Mouse (Mus musculus): ENCODE data around the gene Cacna1h. TPM values are rescaled to one million over a fixed set of nuclear protein-coding genes. Genes with fewer than 3 reads are reported as not detected.

Cacna1h gene
- polyA plus RNA-seq, 1 experiment from 2014 or later = 11.3 TPM

DNA sequence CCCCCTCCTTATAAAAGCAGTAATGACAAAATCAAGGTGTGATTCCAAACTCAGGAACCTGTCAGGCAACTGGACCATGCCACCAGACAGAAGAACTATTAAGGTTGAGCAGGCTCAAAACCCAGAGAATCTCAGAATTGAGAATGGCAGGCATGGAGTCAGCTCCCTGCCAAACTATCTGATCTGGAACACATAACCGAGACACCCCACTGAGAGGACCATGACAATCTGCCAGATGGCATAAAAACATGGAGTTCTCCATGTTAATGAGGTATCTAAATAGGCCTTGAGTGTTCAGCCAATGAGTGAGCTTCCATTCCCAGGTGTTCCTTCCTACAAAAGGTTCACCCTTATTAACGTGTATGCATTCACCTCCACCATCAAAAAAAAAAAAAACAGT, 72.3 kb downstream of the Cacna1h start:
- 80% methylated on average over 2 of the region's 2 CpGs for WGBS
- no peak for ATAC-seq (ENCODE audit: low FRiP score, low TSS enrichment)
- H3K9me3 ChIP-seq (ENCODE audit: control insufficient read depth, low read length) = no peaks in the 10 kb centered on the region
- no peak for DNase-seq
- H3K4me2 ChIP-seq (ENCODE audit: low read length) = no peak overlapping the region
- H3K36me3 ChIP-seq (ENCODE audit: control insufficient read depth, insufficient read depth, low read length) = no peaks in the 10 kb centered on the region
- no peaks in the 10 kb centered on the region for H3K4me1 ChIP-seq (ENCODE audit: control insufficient read depth, insufficient read depth, low read length)
- no peak overlapping the region for H3K4me3 ChIP-seq (replicated peaks; ENCODE audit: low read depth, low read length)
- no peaks in the 10 kb centered on the region for H3K27me3 ChIP-seq (ENCODE audit: control insufficient read depth, insufficient read depth, low read length)
- H3K9ac ChIP-seq (replicated peaks; ENCODE audit: low read length) = no peak overlapping the region
- H3K27ac ChIP-seq (replicated peaks; ENCODE audit: low read depth, low read length) = no peak overlapping the region

DNA sequence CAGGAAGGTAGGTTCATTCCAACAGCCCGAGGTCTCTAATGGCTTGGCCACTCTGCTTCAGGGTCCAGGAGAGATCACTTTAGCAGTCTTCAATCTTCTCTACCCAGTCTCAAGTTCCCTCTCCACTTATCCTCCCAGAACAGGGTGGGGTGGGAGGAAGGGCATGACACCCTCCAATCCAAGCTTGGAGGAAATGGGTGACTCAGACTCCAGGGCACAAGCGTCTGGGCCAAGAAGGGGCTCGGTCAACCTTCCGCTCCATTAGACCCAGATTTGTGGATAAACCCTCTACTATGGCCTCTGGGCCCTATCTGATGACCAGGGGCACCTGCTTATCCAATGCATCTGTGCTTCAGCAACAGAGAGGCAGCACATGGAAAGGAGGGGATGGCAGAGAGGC, 88.1 kb downstream of the Cacna1h start, which contains the start of gene Tpsab1:
Gene Tpsab1, minus strand, starts transcription at position 101 of the 400 bp plus-strand sequence.
- no peak for ATAC-seq (ENCODE audit: low FRiP score, low TSS enrichment)
- H3K9me3 ChIP-seq (ENCODE audit: control insufficient read depth, low read length) = no peaks in the 10 kb centered on the region
- 93% methylated on average over 4 of the region's 4 CpGs for WGBS

DNA sequence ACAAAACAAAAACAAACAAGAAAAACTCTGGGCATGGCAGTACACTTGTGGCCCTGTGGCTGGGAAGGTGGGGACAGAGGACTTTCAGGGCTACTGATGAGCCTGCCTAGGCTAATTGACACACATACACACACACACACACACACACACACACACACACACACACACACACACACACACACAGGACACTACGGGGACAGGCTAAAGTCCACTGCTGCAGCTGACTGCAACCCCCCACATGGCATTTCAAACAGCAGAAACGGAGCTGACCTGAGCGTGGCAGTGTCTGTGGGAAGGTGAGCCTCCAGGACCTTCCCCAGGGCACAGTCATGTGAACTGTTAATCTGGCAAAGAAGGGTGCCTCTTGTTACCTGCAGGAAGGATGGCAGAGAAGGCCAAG, 92.1 kb downstream of the Cacna1h start:
- no peak overlapping the region for H3K4me3 ChIP-seq (replicated peaks; ENCODE audit: low read depth, low read length)
- DNase-seq = no peak
- H3K9me3 ChIP-seq (ENCODE audit: control insufficient read depth, low read length) = no peaks in the 10 kb centered on the region
- no peak overlapping the region for H3K9ac ChIP-seq (replicated peaks; ENCODE audit: low read length)
- H3K36me3 ChIP-seq (ENCODE audit: control insufficient read depth, insufficient read depth, low read length) = no peaks in the 10 kb centered on the region
- H3K4me1 ChIP-seq (ENCODE audit: control insufficient read depth, insufficient read depth, low read length) = no peaks in the 10 kb centered on the region
- H3K4me2 ChIP-seq (ENCODE audit: low read length) = no peak overlapping the region
- no peak for ATAC-seq (ENCODE audit: low FRiP score, low TSS enrichment)
- H3K27ac ChIP-seq (replicated peaks; ENCODE audit: low read depth, low read length) = no peak overlapping the region
- no peaks in the 10 kb centered on the region for H3K27me3 ChIP-seq (ENCODE audit: control insufficient read depth, insufficient read depth, low read length)
- WGBS = 64% methylated on average over 3 of the region's 3 CpGs

More for the DNA sequence above, 88.1 kb downstream of the Cacna1h start, which contains the start of gene Tpsab1:
- Histone ChIP-seq H3K36me3 (ENCODE audit: control insufficient read depth, insufficient read depth, low read length) (no peaks in the 10 kb centered on the region), H3K4me3 (replicated peaks; ENCODE audit: low read depth, low read length) (no peak within 1 kb of the TSS), H3K27ac (replicated peaks; ENCODE audit: low read depth, low read length) (no peak within 1 kb of the TSS), H3K4me1 (ENCODE audit: control insufficient read depth, insufficient read depth, low read length) (no peaks in the 10 kb centered on the region), H3K27me3 (ENCODE audit: control insufficient read depth, insufficient read depth, low read length) (no peaks in the 10 kb centered on the region), H3K9ac (replicated peaks; ENCODE audit: low read length) (no peak within 1 kb of the TSS), H3K4me2 (ENCODE audit: low read length) (no peak within 1 kb of the TSS)
- DNase-seq = no peak

DNA sequence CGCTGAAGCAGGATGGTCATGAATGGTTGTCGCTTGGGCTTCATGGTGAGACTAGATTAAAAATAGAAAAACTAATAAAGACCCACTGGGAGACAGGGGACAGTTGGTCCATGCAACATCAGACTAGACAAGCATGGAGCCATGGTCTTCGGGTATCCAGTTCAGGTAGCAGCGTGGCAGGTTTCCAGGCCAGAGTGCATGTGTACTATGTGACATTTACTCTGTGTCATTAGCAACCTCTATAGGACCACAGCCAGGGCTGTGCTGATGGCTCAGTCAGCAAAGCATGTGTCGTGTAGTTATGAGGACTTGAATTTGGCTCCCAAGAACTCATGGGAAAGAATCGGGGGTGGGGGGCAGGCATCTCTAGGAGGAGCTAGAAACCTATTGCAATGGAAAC, 93.6 kb downstream of the Cacna1h start:
- 82% methylated on average over 6 of the region's 6 CpGs for WGBS
- Histone ChIP-seq H3K4me1 (ENCODE audit: control insufficient read depth, insufficient read depth, low read length) (no peaks in the 10 kb centered on the region), H3K36me3 (ENCODE audit: control insufficient read depth, insufficient read depth, low read length) (no peaks in the 10 kb centered on the region), H3K4me2 (ENCODE audit: low read length) (no peak overlapping the region), H3K27me3 (ENCODE audit: control insufficient read depth, insufficient read depth, low read length) (no peaks in the 10 kb centered on the region), H3K9me3 (ENCODE audit: control insufficient read depth, low read length) (no peaks in the 10 kb centered on the region), H3K4me3 (replicated peaks; ENCODE audit: low read depth, low read length) (no peak overlapping the region), H3K9ac (replicated peaks; ENCODE audit: low read length) (no peak overlapping the region), H3K27ac (replicated peaks; ENCODE audit: low read depth, low read length) (no peak overlapping the region)
- ATAC-seq (ENCODE audit: low FRiP score, low TSS enrichment) (no peak), DNase-seq (no peak)

DNA sequence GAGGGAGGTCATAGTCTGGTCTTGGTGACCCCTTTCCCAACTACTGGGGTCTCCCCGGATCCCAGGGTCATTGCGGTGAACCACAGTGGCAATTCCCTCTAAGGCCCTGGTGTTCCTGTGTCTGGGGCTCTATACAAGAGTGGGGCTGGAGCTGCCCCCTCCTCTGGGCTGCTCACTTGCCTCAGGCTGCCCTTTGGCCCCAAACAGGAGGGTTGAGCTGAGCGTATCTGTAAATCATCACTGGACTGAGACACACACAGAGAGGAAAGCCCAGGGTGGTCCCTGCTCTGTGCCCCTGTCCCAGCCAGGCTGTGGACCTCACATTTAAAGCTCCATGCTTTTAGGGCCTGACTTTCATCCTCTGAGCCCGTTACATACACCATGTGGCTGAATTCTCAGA, 95.4 kb downstream of the Cacna1h start:
- no peaks in the 10 kb centered on the region for H3K4me1 ChIP-seq (ENCODE audit: control insufficient read depth, insufficient read depth, low read length)
- DNase-seq (no peak), ATAC-seq (ENCODE audit: low FRiP score, low TSS enrichment) (no peak)
- H3K36me3 ChIP-seq (ENCODE audit: control insufficient read depth, insufficient read depth, low read length) = no peaks in the 10 kb centered on the region
- H3K4me3 ChIP-seq (replicated peaks; ENCODE audit: low read depth, low read length) = no peak overlapping the region
- H3K9me3 ChIP-seq (ENCODE audit: control insufficient read depth, low read length) = no peaks in the 10 kb centered on the region
- no peak overlapping the region for H3K27ac ChIP-seq (replicated peaks; ENCODE audit: low read depth, low read length)
- no peak overlapping the region for H3K4me2 ChIP-seq (ENCODE audit: low read length)
- WGBS = 88% methylated on average over 4 of the region's 4 CpGs
- no peaks in the 10 kb centered on the region for H3K27me3 ChIP-seq (ENCODE audit: control insufficient read depth, insufficient read depth, low read length)
- H3K9ac ChIP-seq (replicated peaks; ENCODE audit: low read length) = no peak overlapping the region

DNA sequence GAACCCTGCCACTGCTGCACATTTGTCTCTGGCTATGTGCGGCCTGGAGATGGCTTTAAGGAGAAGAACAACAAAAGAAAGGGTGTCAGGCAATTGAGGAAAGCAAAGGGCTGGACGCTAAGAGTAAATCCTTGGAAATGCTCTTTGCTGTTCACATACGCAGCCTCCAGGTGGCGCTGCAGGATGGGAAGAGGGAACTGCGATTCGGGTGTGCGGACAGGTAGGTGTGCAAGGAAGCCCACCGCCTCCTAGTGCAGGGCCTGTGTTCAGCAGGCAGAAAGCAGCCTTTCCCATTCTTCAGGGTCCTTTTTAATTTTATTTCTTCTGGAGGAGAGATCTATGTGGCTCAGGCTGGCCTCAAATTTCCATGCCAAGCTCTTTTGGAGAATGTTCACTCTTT, 99.6 kb downstream of the Cacna1h start:
- H3K27ac ChIP-seq (replicated peaks; ENCODE audit: low read depth, low read length) = no peak overlapping the region
- no peaks in the 10 kb centered on the region for H3K4me1 ChIP-seq (ENCODE audit: control insufficient read depth, insufficient read depth, low read length)
- no peak overlapping the region for H3K4me2 ChIP-seq (ENCODE audit: low read length)
- H3K9me3 ChIP-seq (ENCODE audit: control insufficient read depth, low read length) = no peaks in the 10 kb centered on the region
- H3K27me3 ChIP-seq (ENCODE audit: control insufficient read depth, insufficient read depth, low read length) = no peaks in the 10 kb centered on the region
- H3K9ac ChIP-seq (replicated peaks; ENCODE audit: low read length) = no peak overlapping the region
- ATAC-seq (ENCODE audit: low FRiP score, low TSS enrichment) = no peak
- no peaks in the 10 kb centered on the region for H3K36me3 ChIP-seq (ENCODE audit: control insufficient read depth, insufficient read depth, low read length)
- no peak overlapping the region for H3K4me3 ChIP-seq (replicated peaks; ENCODE audit: low read depth, low read length)
- DNase-seq = peak; percentile 90
- under 1% methylated on average over 8 of the region's 8 CpGs for WGBS

DNA sequence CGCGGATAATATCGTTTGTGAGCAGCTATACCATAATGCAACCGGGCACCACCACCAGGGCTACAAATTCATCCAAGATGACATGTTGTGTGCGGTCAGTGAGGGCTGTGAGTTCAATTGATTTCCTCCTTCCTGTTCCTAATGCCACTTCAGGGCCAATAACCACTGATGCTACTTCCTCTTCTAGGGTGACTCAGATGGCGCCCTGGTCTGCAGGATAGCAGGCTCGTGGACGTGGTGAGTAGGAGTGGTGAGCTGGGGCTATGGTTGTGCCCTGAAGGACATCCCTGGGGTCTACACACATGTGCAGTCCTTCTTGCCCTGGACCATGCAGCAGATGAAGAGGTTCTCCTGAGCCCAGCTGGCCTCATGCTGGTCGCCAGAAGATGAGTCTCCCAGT, 101.3 kb downstream of the Cacna1h start:
- Histone ChIP-seq H3K36me3 (ENCODE audit: control insufficient read depth, insufficient read depth, low read length) (no peaks in the 10 kb centered on the region), H3K4me2 (ENCODE audit: low read length) (no peak overlapping the region), H3K27me3 (ENCODE audit: control insufficient read depth, insufficient read depth, low read length) (no peaks in the 10 kb centered on the region), H3K4me1 (ENCODE audit: control insufficient read depth, insufficient read depth, low read length) (no peaks in the 10 kb centered on the region), H3K4me3 (replicated peaks; ENCODE audit: low read depth, low read length) (no peak overlapping the region), H3K9ac (replicated peaks; ENCODE audit: low read length) (no peak overlapping the region), H3K27ac (replicated peaks; ENCODE audit: low read depth, low read length) (no peak overlapping the region), H3K9me3 (ENCODE audit: control insufficient read depth, low read length) (no peaks in the 10 kb centered on the region)
- ATAC-seq (ENCODE audit: low FRiP score, low TSS enrichment) = no peak
- no peak for DNase-seq
- 81% methylated on average over 9 of the region's 9 CpGs for whole genome bisulfite sequencing

Other genes starting within 250 kb of the Cacna1h start
- gene BC003965, start 249.2 kb downstream of the Cacna1h start, polyA plus RNA-seq (2014; fragmentation: Nextera tagmentation; extraction: Ambion mirVana) = 33.6 and 34.3 TPM in 2 replicates
- gene Unkl, start 245.4 kb downstream of the Cacna1h start, polyA plus RNA-seq (2014; fragmentation: Nextera tagmentation; extraction: Ambion mirVana) = 9.2 and 9.5 TPM in 2 replicates
- 79.0 and 83.9 TPM in 2 replicates for gene Gnptg, start 193.7 kb downstream of the Cacna1h start, polyA plus RNA-seq (2014; fragmentation: Nextera tagmentation; extraction: Ambion mirVana)
- 52.1 and 56.9 TPM in 2 replicates for gene Tsr3, start 193.6 kb downstream of the Cacna1h start, polyA plus RNA-seq (2014; fragmentation: Nextera tagmentation; extraction: Ambion mirVana)
- gene Baiap3, start 177.4 kb downstream of the Cacna1h start, polyA plus RNA-seq (2014; fragmentation: Nextera tagmentation; extraction: Ambion mirVana) = 11.6 and 17.7 TPM in 2 replicates
- gene Ube2i, start 159.2 kb downstream of the Cacna1h start, polyA plus RNA-seq (2014; fragmentation: Nextera tagmentation; extraction: Ambion mirVana) = 505 and 564 TPM in 2 replicates
- gene Prss34, start 135.4 kb downstream of the Cacna1h start, polyA plus RNA-seq (2014; fragmentation: Nextera tagmentation; extraction: Ambion mirVana) = not detected in 2 replicates
- not detected in 2 replicates for gene Prss28, start 125.1 kb downstream of the Cacna1h start, polyA plus RNA-seq (2014; fragmentation: Nextera tagmentation; extraction: Ambion mirVana)
- not detected in 2 replicates for gene Prss29, start 115.1 kb downstream of the Cacna1h start, polyA plus RNA-seq (2014; fragmentation: Nextera tagmentation; extraction: Ambion mirVana)
- gene Tpsab1, start 88.2 kb downstream of the Cacna1h start, polyA plus RNA-seq (2014; fragmentation: Nextera tagmentation; extraction: Ambion mirVana) = not detected in 2 replicates
- gene Tpsb2, start 67.5 kb downstream of the Cacna1h start, polyA plus RNA-seq (2014; fragmentation: Nextera tagmentation; extraction: Ambion mirVana) = 0.20 TPM in 1 of 2 replicates, not detected in the other
- 0.61 and 1.2 TPM in 2 replicates for gene Tpsg1, start 64.5 kb downstream of the Cacna1h start, polyA plus RNA-seq (2014; fragmentation: Nextera tagmentation; extraction: Ambion mirVana)
- gene Tekt4, start 20.8 kb upstream of the Cacna1h start, polyA plus RNA-seq (2014; fragmentation: Nextera tagmentation; extraction: Ambion mirVana) = 0.46 and 0.50 TPM in 2 replicates
- gene Sstr5, start 63.5 kb upstream of the Cacna1h start, polyA plus RNA-seq (2014; fragmentation: Nextera tagmentation; extraction: Ambion mirVana) = 0.36 and 0.61 TPM in 2 replicates
- 8.0 and 13.5 TPM in 2 replicates for gene Sox8, start 136.9 kb upstream of the Cacna1h start, polyA plus RNA-seq (2014; fragmentation: Nextera tagmentation; extraction: Ambion mirVana)
- 19.5 and 20.8 TPM in 2 replicates for gene Lmf1, start 145.3 kb upstream of the Cacna1h start, polyA plus RNA-seq (2014; fragmentation: Nextera tagmentation; extraction: Ambion mirVana)